Mouse (Mus musculus): ENCODE measurements around the gene Gm14418.
"Not testable (repeated sequence)": the region's sequence is repeated elsewhere in the genome, so short reads cannot be mapped to it uniquely, and the experiment has no call there.

Gm14418 gene

GRCm38 (mm10) chr2:177398096-177398495 is at the start of gene Gm14418:
Gm14418 (minus strand) TSS chr2:177398320.
- in situ Hi-C loops (cut with MboI) = not testable (repeated sequence)

Data from mature B cell (primary cell).